ENCODE assay signal across 8 mouse cellular contexts in the genomic region with DNA sequence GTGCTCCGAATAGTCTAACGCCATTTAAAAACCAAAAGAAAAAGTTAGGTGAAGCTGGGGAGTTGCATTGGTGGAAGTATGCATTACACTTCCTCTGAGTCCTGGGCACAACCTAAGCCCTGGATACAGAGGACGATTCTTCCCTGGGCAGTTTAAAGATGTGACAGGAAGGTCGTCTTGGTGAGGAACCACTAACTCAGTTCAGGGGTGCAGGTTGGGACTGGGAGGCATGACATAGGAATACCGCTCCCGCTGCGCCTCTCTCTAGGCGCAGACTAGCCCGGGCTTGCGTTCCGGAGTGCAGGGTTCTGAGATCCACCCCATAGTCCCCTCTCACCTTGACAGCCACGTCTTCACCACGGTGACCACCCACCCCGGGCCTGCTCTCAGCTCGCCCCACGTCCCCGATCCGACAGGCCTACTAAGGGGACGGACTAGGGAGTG. TPM values are rescaled to one million over a fixed set of nuclear protein-coding genes. Genes with fewer than 3 reads are reported as not detected.
DNase-seq lines count a peak whose midpoint lies in the region; ATAC-seq lines count a peak whose summit lies in the region.

No protein-coding gene starts in this region.

- peak overlapping the region; percentile 21; the same call in 1 of the 2 replicates for H3K27ac ChIP-seq in neural tube, embryonic 11.5 days (ENCODE audit: low read depth, low read length)
- H3K27ac ChIP-seq in hindbrain, embryonic 16.5 days (ENCODE audit: low read depth, low read length) = peak overlapping the region; percentile 64
- H3K27ac ChIP-seq in midbrain, embryonic 13.5 days = 0 out of 2 replicates have a peak overlapping the region, but pooled peaks have one; percentile 47

- no peak for DNase-seq in neural tube, embryonic 11.5 days (ENCODE audit: low spot score)
- DNase-seq in neural tube, embryonic 10.5 days (ENCODE audit: extremely low spot score, low spot score) = no peak
- DNase-seq in c-Kit-positive CD71-positive TER-119-positive erythroid progenitor cells, embryonic 14.5 days (ENCODE audit: low spot score) = peak; percentile 33
- no peak for DNase-seq in embryo, embryonic 10 days (ENCODE audit: low spot score)
- DNase-seq in spleen, adult 12 weeks (ENCODE audit: low spot score) = no peak
- DNase-seq in gastrocnemius, postnatal 4 days (ENCODE audit: low spot score in 2 of 2) = no peak

- H3K4me3 ChIP-seq in neural tube, embryonic 11.5 days (ENCODE audit: low read depth, low read length) = peak overlapping the region; percentile 72
- peak overlapping the region; percentile 94 for H3K4me3 ChIP-seq in hindbrain, embryonic 16.5 days (ENCODE audit: low read length)
- H3K4me3 ChIP-seq in midbrain, embryonic 13.5 days (replicated peaks) = peak overlapping the region; percentile 80

- H3K4me2 ChIP-seq in neural tube, embryonic 11.5 days (ENCODE audit: low read depth) = peak overlapping the region; percentile 83
- H3K4me2 ChIP-seq in hindbrain, embryonic 16.5 days (ENCODE audit: low read length) = peak overlapping the region; percentile 93
- peak overlapping the region; percentile 82 for H3K4me2 ChIP-seq in midbrain, embryonic 13.5 days (replicated peaks)

- H3K27me3 ChIP-seq in neural tube, embryonic 11.5 days (ENCODE audit: control insufficient read depth, insufficient read depth, low read length) = no peaks in the 10 kb centered on the region
- no peaks in the 10 kb centered on the region for H3K27me3 ChIP-seq in hindbrain, embryonic 16.5 days (replicated peaks; ENCODE audit: control insufficient read depth, insufficient read depth, low read length)
- H3K27me3 ChIP-seq in midbrain, embryonic 13.5 days = no peaks in the 10 kb centered on the region

- peak overlapping the region; percentile 71 for H3K9ac ChIP-seq in neural tube, embryonic 11.5 days (ENCODE audit: low read length)
- peak overlapping the region; percentile 92 for H3K9ac ChIP-seq in hindbrain, embryonic 16.5 days (ENCODE audit: low read depth, low read length)
- peak overlapping the region; percentile 86 for H3K9ac ChIP-seq in midbrain, embryonic 13.5 days (replicated peaks)

- ATAC-seq in neural tube, embryonic 11.5 days (ENCODE audit: insufficient read depth, low FRiP score, low TSS enrichment) = no peak; the same call in 1 of the 2 replicates
- no peak; the same call in 1 of the 2 replicates for ATAC-seq in hindbrain, embryonic 16.5 days
- peak; percentile 38; the same call in 1 of the 2 replicates for ATAC-seq in midbrain, embryonic 13.5 days

- no peaks in the 10 kb centered on the region for H3K4me1 ChIP-seq in neural tube, embryonic 11.5 days (ENCODE audit: control insufficient read depth, insufficient read depth, low read length)
- H3K4me1 ChIP-seq in hindbrain, embryonic 16.5 days (ENCODE audit: control insufficient read depth, insufficient read depth, low read depth, low read length) = peaks cover 8% of the 10 kb centered on the region
- H3K4me1 ChIP-seq in midbrain, embryonic 13.5 days (replicated peaks) = peaks cover 9% of the 10 kb centered on the region

- 4% methylated on average over 19 of the region's 19 CpGs for WGBS in neural tube, embryonic 11.5 days
- 3% methylated on average over 19 of the region's 19 CpGs for WGBS in hindbrain, embryonic 16.5 days
- WGBS in midbrain, embryonic 13.5 days = 3% methylated on average over 19 of the region's 19 CpGs

- no peaks in the 10 kb centered on the region for H3K9me3 ChIP-seq in neural tube, embryonic 11.5 days (ENCODE audit: control insufficient read depth, low read length)
- no peaks in the 10 kb centered on the region for H3K9me3 ChIP-seq in hindbrain, embryonic 16.5 days (ENCODE audit: control insufficient read depth, low read length)
- no peaks in the 10 kb centered on the region for H3K9me3 ChIP-seq in midbrain, embryonic 13.5 days

- H3K36me3 ChIP-seq in neural tube, embryonic 11.5 days (ENCODE audit: control insufficient read depth, insufficient read depth, low read length) = no peaks in the 10 kb centered on the region
- no peaks in the 10 kb centered on the region for H3K36me3 ChIP-seq in hindbrain, embryonic 16.5 days (ENCODE audit: control insufficient read depth, insufficient read depth, low read length)
- H3K36me3 ChIP-seq in midbrain, embryonic 13.5 days = no peaks in the 10 kb centered on the region

RNA-seq across cellular contexts. Expression of gene Ccng1, which starts 0.4 kb away (rescaled TPM):
- 40.7 and 45.1 TPM in 2 replicates for polyA plus RNA-seq in neural tube, embryonic 11.5 days (2014; fragmentation: Nextera tagmentation; extraction: Ambion mirVana)
- polyA plus RNA-seq in hindbrain, embryonic 16.5 days (2015; fragmentation: Nextera tagmentation; extraction: Ambion mirVana) = 44.4 TPM in 2 replicates
- polyA plus RNA-seq in midbrain, embryonic 13.5 days (2015; fragmentation: Nextera tagmentation; extraction: Ambion mirVana) = 34.4 and 34.9 TPM in 2 replicates
- 100 to 1,000 TPM; 297 to 304 TPM for total RNA-seq in gastrocnemius, postnatal 4 days (2021)

RNA-seq across cellular contexts. Expression of gene Nudcd2, which starts 21.2 kb away (rescaled TPM):
- polyA plus RNA-seq in neural tube, embryonic 11.5 days (2014; fragmentation: Nextera tagmentation; extraction: Ambion mirVana) = 166 and 171 TPM in 2 replicates
- 57.7 and 61.1 TPM in 2 replicates for polyA plus RNA-seq in hindbrain, embryonic 16.5 days (2015; fragmentation: Nextera tagmentation; extraction: Ambion mirVana)
- polyA plus RNA-seq in midbrain, embryonic 13.5 days (2015; fragmentation: Nextera tagmentation; extraction: Ambion mirVana) = 90.0 and 90.3 TPM in 2 replicates
- total RNA-seq in gastrocnemius, postnatal 4 days (2021) = 10 to 100 TPM; 31.0 to 32.9 TPM

RNA-seq across cellular contexts. Expression of gene Hmmr, which starts 21.5 kb away (rescaled TPM):
- polyA plus RNA-seq in neural tube, embryonic 11.5 days (2014; fragmentation: Nextera tagmentation; extraction: Ambion mirVana) = 54.1 and 54.4 TPM in 2 replicates
- polyA plus RNA-seq in hindbrain, embryonic 16.5 days (2015; fragmentation: Nextera tagmentation; extraction: Ambion mirVana) = 7.0 and 8.1 TPM in 2 replicates
- polyA plus RNA-seq in midbrain, embryonic 13.5 days (2015; fragmentation: Nextera tagmentation; extraction: Ambion mirVana) = 19.2 TPM in 2 replicates
- 10 to 100 TPM in 1 of 2 experiments, 1 to 10 TPM in 1; 7.8 to 10.9 TPM for total RNA-seq in gastrocnemius, postnatal 4 days (2021)

RNA-seq across cellular contexts. Expression of gene Mat2b, which starts 59.7 kb away (rescaled TPM):
- 97.5 and 99.5 TPM in 2 replicates for polyA plus RNA-seq in neural tube, embryonic 11.5 days (2014; fragmentation: Nextera tagmentation; extraction: Ambion mirVana)
- 57.8 and 59.0 TPM in 2 replicates for polyA plus RNA-seq in hindbrain, embryonic 16.5 days (2015; fragmentation: Nextera tagmentation; extraction: Ambion mirVana)
- 74.0 and 77.5 TPM in 2 replicates for polyA plus RNA-seq in midbrain, embryonic 13.5 days (2015; fragmentation: Nextera tagmentation; extraction: Ambion mirVana)
- total RNA-seq in gastrocnemius, postnatal 4 days (2021) = 10 to 100 TPM; 65.5 to 69.4 TPM
